Mouse (Mus musculus) bone marrow, adult 2 months (tissue): ENCODE measurements around the gene Lrrc4c. TPM values are rescaled to one million over a fixed set of nuclear protein-coding genes. Genes with fewer than 3 reads are reported as not detected.

Source experiments
- H3K27ac ChIP-seq: fragments of 200-500 bp; 2 replicates; pipeline ENCODE4 v1.5.1; 2012; ENCODE audit warnings: low read depth, mild to moderate bottlenecking, control low read depth, inconsistent platforms, low read length; ENCODE audit not compliant: control insufficient read depth, poor library complexity, insufficient read depth
- H3K4me1 ChIP-seq: fragments of 200-500 bp; 2 replicates; pipeline ENCODE4 v1.6.1; 2011; ENCODE audit warnings: low read length; ENCODE audit not compliant: control insufficient read depth, insufficient read depth
- H3K4me3 ChIP-seq: fragments of 200-500 bp; replicated peaks from 2 replicates; pipeline ENCODE3; 2011; ENCODE audit warnings: mild to moderate bottlenecking, low read depth, low read length, control low read depth; ENCODE audit not compliant: control insufficient read depth
- CTCF ChIP-seq: fragments of 200-500 bp; IDR thresholded peaks from 2 replicates; pipeline ENCODE4 v1.5.1; 2011; ENCODE audit warnings: low read length, control low read depth; ENCODE audit not compliant: control insufficient read depth, insufficient read depth
- POLR2A ChIP-seq: fragments of 200-500 bp; IDR thresholded peaks from 2 replicates; pipeline ENCODE4 v1.6.1; 2011; ENCODE audit warnings: low read depth, mild to moderate bottlenecking, control low read depth, low read length, borderline replicate concordance; ENCODE audit not compliant: control insufficient read depth
- WGBS: fragments of 180-500 bp; shearing (Covaris S2); methylation state at CpG from one replicate; pipeline ENCODE4 v1.1.7; 2018; 5-methylcytosine and 5-hydroxymethylcytosine counted together
- polyA plus RNA-seq: library from polyadenylated mRNA; stranded (reverse); fragments of >200 nt; gene quantifications from 2 replicates; pipeline ENCODE4 v1.2.4, GENCODE M21; 2011; ENCODE audit warnings: low replicate concordance; ENCODE audit not compliant: missing spikeins, insufficient read depth, insufficient read length

The Lrrc4c gene
- polyA plus RNA-seq, 1 experiment, result not detected

- no peaks in the 10 kb centered on the region for H3K4me1 ChIP-seq
- whole genome bisulfite sequencing, result 40% methylated on average over 6 of the region's 6 CpGs
- TF ChIP-seq POLR2A, result no peak
- no peak for TF ChIP-seq CTCF
- no peak overlapping the region for H3K27ac ChIP-seq
- no peak overlapping the region for H3K4me3 ChIP-seq
These were observed 478.9 kb downstream of the Lrrc4c start for GRCm38 (mm10) chr2:96796681-96797385.

GRCm38 (mm10) chr2:96850839-96851396, 532.9 kb downstream of the Lrrc4c start:
- no peak for TF ChIP-seq POLR2A
- no peak for TF ChIP-seq CTCF
- Histone ChIP-seq H3K27ac (no peak overlapping the region), H3K4me1 (no peaks in the 10 kb centered on the region), H3K4me3 (no peak overlapping the region)
- WGBS, result 88% methylated on average over 5 of the region's 5 CpGs

- Histone ChIP-seq H3K4me3 (no peak overlapping the region), H3K27ac (no peak overlapping the region), H3K4me1 (no peaks in the 10 kb centered on the region)
- 89% methylated on average over 1 of the region's 1 CpGs for WGBS
- TF ChIP-seq CTCF (no peak), POLR2A (no peak)
These were observed 535.8 kb downstream of the Lrrc4c start for GRCm38 (mm10) chr2:96853797-96854196.

- no peak overlapping the region for H3K4me3 ChIP-seq
- 86% methylated on average over 1 of the region's 1 CpGs for whole genome bisulfite sequencing
- H3K4me1 ChIP-seq, result no peaks in the 10 kb centered on the region
- no peak for TF ChIP-seq CTCF
- no peak for TF ChIP-seq POLR2A
- H3K27ac ChIP-seq, result no peak overlapping the region
These were observed 558.1 kb downstream of the Lrrc4c start for GRCm38 (mm10) chr2:96876062-96876461.

GRCm38 (mm10) chr2:96949531-96949930, 631.6 kb downstream of the Lrrc4c start:
- Histone ChIP-seq H3K27ac (no peak overlapping the region), H3K4me3 (no peak overlapping the region), H3K4me1 (no peaks in the 10 kb centered on the region)
- WGBS, result 81% methylated on average over 3 of the region's 3 CpGs
- no peak for TF ChIP-seq POLR2A
- no peak for TF ChIP-seq CTCF

GRCm38 (mm10) chr2:96999521-96999920, 681.6 kb downstream of the Lrrc4c start:
- no peak overlapping the region for H3K27ac ChIP-seq
- no peaks in the 10 kb centered on the region for H3K4me1 ChIP-seq
- no peak for TF ChIP-seq CTCF
- no peak for TF ChIP-seq POLR2A
- no peak overlapping the region for H3K4me3 ChIP-seq

GRCm38 (mm10) chr2:97018319-97018718, 700.4 kb downstream of the Lrrc4c start:
- Histone ChIP-seq H3K27ac (no peak overlapping the region), H3K4me1 (no peaks in the 10 kb centered on the region), H3K4me3 (no peak overlapping the region)
- WGBS, result 66% methylated on average over 3 of the region's 3 CpGs
- no peak for TF ChIP-seq POLR2A
- no peak for TF ChIP-seq CTCF

GRCm38 (mm10) chr2:97026991-97027390, 709.0 kb downstream of the Lrrc4c start:
- TF ChIP-seq POLR2A, result no peak
- TF ChIP-seq CTCF, result no peak
- Histone ChIP-seq H3K27ac (no peak overlapping the region), H3K4me3 (no peak overlapping the region), H3K4me1 (no peaks in the 10 kb centered on the region)
- 63% methylated on average over 1 of the region's 1 CpGs for WGBS

- Histone ChIP-seq H3K27ac (no peak overlapping the region), H3K4me1 (no peaks in the 10 kb centered on the region), H3K4me3 (no peak overlapping the region)
- WGBS, result 75% methylated on average over 1 of the region's 1 CpGs
- TF ChIP-seq CTCF (no peak), POLR2A (no peak)
These were observed 709.6 kb downstream of the Lrrc4c start for GRCm38 (mm10) chr2:97027585-97027984.
